ENCODE assay signal across 8 mouse cellular contexts in the genomic region with DNA sequence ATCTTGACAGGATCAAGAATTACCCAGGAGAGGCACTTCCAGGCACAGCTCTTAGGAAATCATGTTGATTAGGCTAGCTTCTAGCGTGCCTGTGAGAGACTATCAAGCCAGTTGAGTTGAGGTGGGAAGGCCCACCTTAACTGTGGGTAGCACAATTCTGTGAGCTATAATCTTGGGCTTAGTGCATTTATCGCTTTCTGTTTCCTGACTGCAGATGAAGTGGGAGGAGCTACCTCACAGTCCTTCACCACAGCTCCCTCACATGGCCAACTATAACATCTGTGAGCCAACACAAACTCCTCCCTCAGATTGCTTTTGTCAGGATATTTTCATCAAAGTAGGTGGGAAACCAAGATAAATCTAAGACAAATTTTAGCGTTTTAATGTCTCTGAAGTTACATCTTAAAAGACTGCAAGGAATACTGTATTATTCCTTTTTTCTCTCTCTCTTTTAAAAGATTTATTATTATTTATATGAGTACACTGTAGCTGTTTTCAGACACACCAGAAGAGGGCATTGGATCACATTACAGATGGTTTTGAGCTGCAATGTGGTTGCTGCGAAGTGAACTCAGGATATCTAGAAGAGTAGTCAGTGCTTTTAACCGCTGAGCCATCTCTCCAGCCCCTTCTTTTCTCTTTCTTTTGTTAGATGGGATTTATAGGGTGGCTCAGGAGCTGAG. TPM values are rescaled to one million over a fixed set of nuclear protein-coding genes. Genes with fewer than 3 reads are reported as not detected.
DNase-seq lines count a peak whose midpoint lies in the region; ATAC-seq lines count a peak whose summit lies in the region.

No protein-coding gene starts in this region.

- no peak overlapping the region for H3K9ac ChIP-seq in intestine, embryonic 14.5 days (ENCODE audit: low read length)
- no peak overlapping the region for H3K9ac ChIP-seq in lung, embryonic 15.5 days

- ATAC-seq in intestine, embryonic 14.5 days (replicated peaks; ENCODE audit: low FRiP score, low TSS enrichment, low read depth) = no peak
- ATAC-seq in lung, embryonic 15.5 days (ENCODE audit: borderline replicate concordance, extremely low read depth, low FRiP score, low TSS enrichment) = no peak

- H3K4me3 ChIP-seq in intestine, embryonic 14.5 days (ENCODE audit: low read depth, low read length) = no peak overlapping the region
- H3K4me3 ChIP-seq in lung, embryonic 15.5 days = no peak overlapping the region

- no peaks in the 10 kb centered on the region for H3K36me3 ChIP-seq in intestine, embryonic 14.5 days (ENCODE audit: control insufficient read depth, insufficient read depth, low read length)
- no peaks in the 10 kb centered on the region for H3K36me3 ChIP-seq in lung, embryonic 15.5 days

- H3K27ac ChIP-seq in intestine, embryonic 14.5 days (ENCODE audit: low read depth) = no peak overlapping the region
- H3K27ac ChIP-seq in lung, embryonic 15.5 days = no peak overlapping the region

- H3K9me3 ChIP-seq in intestine, embryonic 14.5 days (ENCODE audit: control insufficient read depth, low read length) = no peaks in the 10 kb centered on the region
- no peaks in the 10 kb centered on the region for H3K9me3 ChIP-seq in lung, embryonic 15.5 days

- 16% methylated on average over 5 of the region's 5 CpGs for WGBS in intestine, embryonic 14.5 days
- WGBS in lung, embryonic 15.5 days = 13% methylated on average over 5 of the region's 5 CpGs

- DNase-seq in right cerebral cortex, adult 2 months (ENCODE audit: low spot score in 2 of 2) = peak; percentile 16 to 19
- DNase-seq in right cerebral cortex, postnatal 36 days (ENCODE audit: low spot score in 2 of 2) = no peak
- peak; percentile 55 for DNase-seq in adrenal gland, postnatal 10 days
- DNase-seq in gastrocnemius, postnatal 10 days = peak; percentile 8
- peak; percentile 53 for DNase-seq in intestine, embryonic 14.5 days (ENCODE audit: low spot score)
- peak; percentile 27 to 68 for DNase-seq in spleen, postnatal 10 days (ENCODE audit: low spot score in 2 of 2)
- no peak for DNase-seq in layer of hippocampus, postnatal 25 days (ENCODE audit: extremely low spot score in 1 of 2, low spot score in 1 of 2)

- no peaks in the 10 kb centered on the region for H3K4me1 ChIP-seq in intestine, embryonic 14.5 days (replicated peaks; ENCODE audit: control insufficient read depth, insufficient read depth, low read length)
- peaks cover 5% of the 10 kb centered on the region for H3K4me1 ChIP-seq in lung, embryonic 15.5 days

- no peaks in the 10 kb centered on the region for H3K27me3 ChIP-seq in intestine, embryonic 14.5 days (replicated peaks; ENCODE audit: control insufficient read depth, insufficient read depth, low read length)
- H3K27me3 ChIP-seq in lung, embryonic 15.5 days = no peaks in the 10 kb centered on the region

- H3K4me2 ChIP-seq in intestine, embryonic 14.5 days (ENCODE audit: low read length) = no peak overlapping the region
- H3K4me2 ChIP-seq in lung, embryonic 15.5 days = peak overlapping the region; percentile 39; the same call in 1 of the 2 replicates

RNA-seq across cellular contexts. Expression of gene Med15, which starts 5.4 kb away (rescaled TPM):
- 10 to 100 TPM; 42.7 to 55.3 TPM for total RNA-seq in adrenal gland, postnatal 10 days (2021)
- total RNA-seq in gastrocnemius, postnatal 10 days (2021) = 10 to 100 TPM; 24.5 to 34.9 TPM
- 41.5 and 45.7 TPM in 2 replicates for polyA plus RNA-seq in intestine, embryonic 14.5 days (2014; fragmentation: Nextera tagmentation; extraction: Ambion mirVana)
- polyA plus RNA-seq in lung, embryonic 15.5 days (2015; fragmentation: Nextera tagmentation; extraction: Ambion mirVana) = 37.2 and 41.7 TPM in 2 replicates
- 10 to 100 TPM; 62.7 to 82.2 TPM for total RNA-seq in layer of hippocampus, postnatal 25 days (2021)

RNA-seq across cellular contexts. Expression of gene Klhl22, which starts 32.1 kb away (rescaled TPM):
- total RNA-seq in adrenal gland, postnatal 10 days (2021) = 10 to 100 TPM; 30.6 to 47.9 TPM
- total RNA-seq in gastrocnemius, postnatal 10 days (2021) = 10 to 100 TPM; 22.5 to 28.3 TPM
- polyA plus RNA-seq in intestine, embryonic 14.5 days (2014; fragmentation: Nextera tagmentation; extraction: Ambion mirVana) = 66.5 and 70.8 TPM in 2 replicates
- polyA plus RNA-seq in lung, embryonic 15.5 days (2015; fragmentation: Nextera tagmentation; extraction: Ambion mirVana) = 61.2 and 66.0 TPM in 2 replicates
- total RNA-seq in layer of hippocampus, postnatal 25 days (2021) = 100 to 1,000 TPM in 1 of 2 experiments, 10 to 100 TPM in 1; 97.3 to 103 TPM

Comparison
In these comparisons a context has a peak if more than half of its experiments do, and no peak if none do; other contexts are left out.
1. DNase-seq: peak in right cerebral cortex, adult 2 months (2 of 2), adrenal gland, postnatal 10 days (single experiment), gastrocnemius, postnatal 10 days (single experiment), intestine, embryonic 14.5 days (single experiment) and spleen, postnatal 10 days (2 of 2); none in right cerebral cortex, postnatal 36 days (0 of 2) and layer of hippocampus, postnatal 25 days (0 of 2).